Mouse (Mus musculus) layer of hippocampus, adult 18-20 months (tissue): ENCODE measurements at regions not wholly inside any gene's neighbourhood (a gene's known extent, or its start where the extent isn't known, plus 50 kb on each side); places are given as distances from the start of the nearest gene placed in this dataset.

ENCODE experiments used
- DNase-seq, 2 experiments: peaks; one replicate each; pipeline ENCODE4 v3.0.0; 2022; ENCODE audit warnings: low spot score in 2 of 2

DNA sequence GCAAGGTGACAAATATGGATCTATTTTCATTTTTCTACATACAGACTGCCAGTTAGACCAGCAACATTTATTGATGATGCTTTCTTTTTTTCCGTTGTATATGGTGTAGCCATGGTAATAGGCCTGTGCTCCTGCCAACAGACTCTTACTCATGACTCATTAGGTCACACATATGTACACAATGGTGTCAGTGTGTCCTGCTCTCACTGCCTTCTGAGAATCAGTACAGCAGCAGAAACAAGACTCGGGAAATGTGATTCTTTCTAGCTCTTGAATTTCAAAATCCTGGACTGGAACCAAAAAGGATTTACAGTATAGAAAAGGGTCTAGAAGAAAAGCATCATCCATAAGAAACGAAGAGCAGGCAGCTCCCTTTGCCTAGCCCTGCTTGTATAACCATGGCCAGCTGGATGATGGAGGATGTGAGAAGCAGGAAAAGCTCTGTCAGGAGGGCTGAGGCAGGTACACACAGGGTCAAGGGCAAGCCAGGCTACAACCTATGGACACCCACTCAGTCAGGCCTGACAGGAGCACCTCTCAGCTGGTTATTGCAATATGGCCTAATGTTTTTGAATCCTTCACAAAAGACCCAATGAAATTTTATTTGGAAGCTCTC is 132.2 kb downstream of the Tmem17 start:
- no peak for DNase-seq

DNA sequence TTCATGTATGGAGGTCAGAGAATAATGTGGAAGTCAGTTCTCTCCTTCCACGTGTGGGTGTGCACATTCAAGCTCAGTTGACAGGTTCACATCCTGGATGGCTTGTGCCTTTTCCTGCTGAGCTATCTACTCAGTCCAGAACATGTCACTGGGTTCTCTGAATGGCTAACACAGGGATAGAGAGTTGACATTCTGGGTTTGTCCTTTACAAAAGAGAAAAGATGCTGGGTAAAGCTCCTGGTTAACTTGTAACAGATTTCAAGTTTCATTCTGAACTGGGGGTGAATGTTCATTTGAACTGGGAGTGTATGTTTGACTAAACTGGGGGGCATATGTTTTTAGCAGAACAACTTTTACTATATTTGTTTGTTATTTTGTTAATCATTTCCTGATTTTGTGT is 133.0 kb downstream of the Tmem17 start:
- DNase-seq: no peak

DNA sequence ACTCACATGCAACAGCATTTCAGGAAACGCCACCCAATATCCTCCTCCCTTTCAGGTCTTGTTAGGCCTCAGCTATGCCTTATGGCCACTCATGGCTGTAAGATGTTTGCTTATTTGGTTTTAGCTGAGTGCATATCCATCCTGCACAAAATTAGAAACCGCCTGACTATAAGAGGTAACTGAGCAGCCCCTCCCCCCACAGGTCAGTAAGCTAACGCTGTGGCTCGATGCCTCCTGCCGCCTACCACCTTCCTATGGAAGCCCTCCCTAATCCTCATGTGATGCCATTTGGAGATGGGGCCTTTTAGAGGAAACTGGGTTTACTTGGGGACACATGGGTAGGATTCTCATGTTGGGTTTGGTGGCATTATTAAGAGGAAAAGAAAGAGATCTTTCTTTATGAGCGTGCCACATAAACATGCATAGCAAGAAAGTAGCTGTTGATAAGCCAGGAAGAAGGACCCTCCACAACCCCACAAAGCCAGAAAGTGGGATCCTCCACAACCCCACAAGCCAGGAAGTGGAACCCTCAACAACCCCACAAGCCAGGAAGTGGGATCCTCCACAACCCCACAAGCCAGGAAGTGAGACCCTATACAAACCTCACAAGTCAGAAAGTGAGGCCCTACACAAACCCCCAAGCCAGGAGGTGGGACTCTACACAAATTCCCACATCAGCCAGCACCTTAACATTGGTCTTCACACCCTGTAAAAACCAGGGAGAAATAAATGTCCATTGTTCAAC is 134.5 kb downstream of the Tmem17 start:
- no peak for DNase-seq

DNA sequence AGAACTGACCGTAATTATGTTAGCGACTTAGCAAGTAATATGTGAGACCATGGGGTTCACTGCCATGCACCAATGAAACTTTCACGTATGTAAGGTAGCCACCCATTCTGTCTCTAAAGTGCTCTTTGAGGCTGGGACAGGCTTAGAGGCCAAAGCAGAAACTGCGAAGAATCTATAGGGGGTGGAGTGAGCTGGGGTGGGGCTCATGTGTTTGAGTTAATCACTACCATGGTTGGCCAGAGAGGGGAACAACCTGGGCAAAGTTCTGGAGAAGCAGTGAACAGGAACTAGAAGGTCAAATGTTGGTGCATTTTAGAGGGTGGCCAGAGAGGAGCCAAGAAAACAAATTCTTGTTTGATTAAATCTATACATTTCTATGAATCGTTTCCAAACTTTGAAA is 136.4 kb downstream of the Tmem17 start:
- no peak for DNase-seq

DNA sequence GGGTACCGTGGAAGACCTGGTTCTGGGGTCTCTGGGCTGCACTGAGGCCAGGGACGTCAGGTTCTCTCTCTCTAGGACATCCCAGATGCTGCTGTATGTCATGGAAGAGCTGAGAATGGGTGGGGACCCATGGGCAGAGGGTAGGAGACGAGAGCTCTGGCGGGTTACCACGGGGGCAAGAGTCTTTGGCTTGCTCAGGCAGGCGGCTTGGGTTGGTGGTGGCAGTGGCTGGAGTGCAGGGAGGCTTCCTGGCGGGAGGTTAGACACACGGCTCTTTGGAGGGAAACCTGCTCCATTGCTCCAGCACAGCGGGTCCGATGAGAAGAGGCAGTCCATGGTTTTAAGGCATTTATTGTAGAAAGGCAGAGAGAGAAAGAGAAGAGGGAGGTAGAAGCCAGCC is 138.9 kb downstream of the Tmem17 start:
- DNase-seq: no peak

DNA sequence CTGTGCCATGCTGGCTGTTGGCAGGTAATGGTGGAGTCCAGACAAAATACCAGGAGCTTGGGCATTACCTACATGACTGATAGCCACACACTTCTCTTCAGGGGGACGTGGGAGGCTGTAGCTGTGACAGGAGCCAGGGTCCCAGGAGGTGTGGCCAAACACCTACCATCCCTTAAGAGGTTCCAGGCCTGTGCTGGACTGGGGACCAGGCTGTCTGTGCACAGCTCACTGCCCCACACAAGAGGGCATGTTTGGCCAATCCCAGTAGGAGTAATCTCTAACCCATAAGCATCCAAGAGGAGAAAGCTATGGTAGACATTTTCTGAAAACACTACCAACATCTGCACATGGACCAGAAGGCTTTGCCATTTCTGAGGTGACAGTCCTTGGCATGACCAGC is 139.4 kb downstream of the Tmem17 start:
- no peak for DNase-seq

DNA sequence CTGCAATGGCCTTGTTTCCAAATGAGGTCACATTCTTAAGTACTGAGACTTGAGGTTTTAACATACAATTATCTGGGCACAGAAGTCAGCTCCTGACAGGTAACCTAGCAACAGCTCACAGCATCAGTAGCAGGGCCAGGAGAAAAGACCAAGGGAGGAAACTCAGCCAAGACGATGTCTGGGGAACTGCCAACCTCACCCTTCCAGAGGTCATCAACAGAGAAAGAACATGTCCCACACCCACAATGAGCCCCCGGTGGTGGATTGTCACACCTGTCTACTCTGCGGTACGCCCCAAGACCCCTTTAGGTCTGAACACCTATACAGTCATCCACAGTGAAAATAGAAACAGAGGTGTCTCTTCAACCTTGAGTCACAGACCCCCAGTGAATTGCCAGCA is 140.0 kb downstream of the Tmem17 start:
- DNase-seq: no peak

DNA sequence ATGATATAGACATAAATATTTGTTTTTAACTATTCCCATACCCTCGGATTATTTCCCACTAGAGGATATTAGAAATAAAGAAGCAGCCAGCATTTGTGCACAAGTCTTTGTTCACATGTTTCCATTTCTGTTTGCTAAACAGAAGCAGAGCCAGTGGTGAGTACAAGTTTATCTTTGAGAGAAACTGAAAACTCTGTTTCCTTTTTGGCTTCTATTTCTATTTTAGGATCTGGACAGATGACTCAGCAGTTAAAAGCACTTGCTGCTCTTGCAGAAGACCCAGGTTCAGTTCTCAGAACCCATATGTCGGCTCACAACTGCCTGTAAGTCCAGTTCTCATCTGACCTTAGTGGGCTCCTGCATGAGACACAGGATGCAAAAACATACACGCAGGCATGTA is 141.0 kb downstream of the Tmem17 start:
- DNase-seq: no peak

DNA sequence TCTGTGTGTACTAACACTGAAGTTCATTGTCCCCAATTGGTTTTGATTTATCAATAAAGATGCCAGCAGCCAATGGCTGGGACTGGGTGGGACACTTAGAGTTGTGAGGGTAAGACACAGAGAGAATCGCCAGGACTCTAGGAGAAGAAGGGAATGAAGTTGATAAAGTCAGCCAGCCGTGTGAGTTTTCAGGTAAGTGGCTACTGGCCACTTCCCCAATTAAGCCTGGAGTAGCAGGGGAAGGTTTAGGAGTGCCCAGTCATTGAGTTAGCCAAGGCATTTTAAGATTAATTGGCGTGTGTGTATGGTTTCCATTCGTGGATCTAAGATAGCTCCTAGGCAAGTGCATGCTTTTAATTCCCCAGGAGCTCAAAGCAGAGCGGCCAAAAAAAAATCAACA is 141.5 kb downstream of the Tmem17 start:
- DNase-seq: no peak

DNA sequence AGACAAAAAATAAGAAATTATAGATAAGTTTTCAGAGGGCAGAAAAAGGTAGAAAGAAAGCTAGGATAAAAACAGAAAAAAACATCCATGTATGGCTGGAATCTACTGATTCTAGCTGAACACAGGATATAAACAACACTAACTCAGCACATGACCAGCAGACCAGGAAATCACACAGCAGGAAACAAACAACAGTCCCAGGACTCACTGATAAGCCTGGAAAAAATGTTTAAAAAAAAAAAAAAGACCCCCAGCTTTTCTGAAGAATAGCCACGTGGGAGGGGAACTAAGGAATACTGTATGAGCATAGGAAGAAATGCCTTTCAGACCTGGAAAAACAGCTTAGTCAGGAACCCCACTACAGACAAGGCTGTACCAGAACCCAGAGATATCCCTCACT is 145.7 kb downstream of the Tmem17 start:
- no peak for DNase-seq

DNA sequence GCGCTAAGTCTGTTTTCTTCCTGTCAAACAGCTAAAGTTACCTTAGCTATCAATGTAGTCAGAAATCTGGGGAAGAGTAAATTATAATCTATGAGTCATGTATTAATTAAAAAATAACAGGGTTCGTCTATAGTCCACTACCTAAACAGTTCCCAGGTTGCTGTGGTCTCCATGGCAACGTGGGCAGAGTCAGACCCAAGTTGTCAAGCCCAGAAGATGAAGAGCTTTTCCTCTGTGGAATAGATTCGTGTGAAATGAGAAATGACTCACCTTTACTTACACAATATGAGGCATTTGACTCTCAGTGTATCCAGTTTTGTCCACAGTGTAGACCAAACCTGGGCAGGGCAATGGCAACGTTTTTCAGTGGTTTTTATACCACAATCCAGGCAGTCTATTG is 149.2 kb downstream of the Tmem17 start:
- DNase-seq: no peak

DNA sequence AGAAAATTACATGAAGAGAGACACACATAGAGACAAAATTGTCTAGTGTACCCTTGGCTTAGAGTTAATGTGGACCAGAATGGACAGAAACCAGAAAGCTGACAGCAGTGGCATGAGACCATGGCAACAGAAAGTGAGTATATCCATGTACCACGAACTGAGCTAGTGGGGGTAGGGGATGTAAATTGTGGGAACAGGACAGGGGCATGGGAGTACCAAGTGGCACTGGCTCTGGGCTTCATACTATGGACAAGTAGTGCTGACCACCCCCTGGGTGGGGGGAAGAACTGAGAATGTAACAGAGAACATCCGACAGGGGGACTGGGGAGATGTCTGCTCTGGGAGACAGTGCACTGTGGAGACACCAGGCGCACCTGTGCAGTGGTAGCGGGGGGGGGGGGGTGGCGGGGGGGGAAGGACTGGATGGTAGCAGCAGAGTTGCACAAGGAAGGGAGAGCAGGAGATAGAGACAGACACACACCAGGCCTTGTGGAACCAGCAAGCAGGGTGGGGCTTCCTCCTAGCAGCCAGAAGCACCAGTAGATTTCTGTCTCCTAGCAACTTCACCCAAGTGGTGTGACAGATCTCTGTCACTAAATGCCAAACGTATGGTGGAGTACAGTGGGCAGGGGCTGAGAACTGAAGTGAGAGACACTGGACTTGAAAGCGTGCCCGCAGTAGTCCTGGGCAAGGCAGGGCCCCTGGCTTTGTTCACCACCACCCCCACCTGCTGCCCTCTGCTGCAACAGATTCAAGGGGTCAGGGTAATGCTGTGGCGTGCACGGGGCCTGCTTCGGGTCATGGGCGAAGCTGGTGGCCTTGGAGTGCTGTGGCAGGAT is 150.0 kb downstream of the Tmem17 start:
- peak; percentile 32 to 51 for DNase-seq

DNA sequence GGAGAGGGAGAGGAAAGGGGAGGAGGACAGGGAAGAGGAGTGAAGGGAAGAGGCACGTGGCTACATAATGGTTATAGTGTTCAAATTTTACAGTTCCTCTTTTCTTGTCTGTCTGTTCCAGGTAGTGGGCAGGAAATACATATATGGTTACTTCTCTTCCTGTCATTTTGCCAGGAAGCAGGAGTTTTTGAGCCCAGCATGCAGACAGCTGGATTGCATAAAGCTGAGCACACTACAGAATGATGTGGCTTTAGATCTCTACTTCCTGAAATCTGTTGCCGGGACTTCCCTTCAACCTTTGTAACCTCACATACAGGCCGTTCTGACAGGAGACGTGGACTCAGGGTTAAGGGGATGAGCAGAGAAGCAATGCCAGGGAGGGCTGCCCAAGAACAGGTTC is 154.1 kb downstream of the Tmem17 start:
- no peak for DNase-seq

DNA sequence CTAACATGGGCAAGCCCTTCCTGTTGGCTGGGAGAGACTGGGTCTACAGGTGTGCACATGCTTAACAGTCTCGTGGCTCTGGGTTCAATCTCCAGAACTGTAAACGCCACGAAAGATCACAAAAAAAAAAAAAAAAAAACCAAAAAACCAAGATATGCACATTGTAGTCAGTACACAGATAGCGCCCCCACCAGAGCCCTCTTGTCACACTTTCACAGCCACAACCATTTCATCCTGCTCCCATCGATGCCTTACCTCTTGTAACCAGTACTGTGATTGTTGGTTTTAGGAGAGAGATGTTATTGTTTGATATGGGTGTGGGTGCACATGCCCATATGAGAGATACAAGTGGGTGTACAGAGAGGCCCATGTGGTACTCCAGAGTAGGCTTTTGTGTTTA is 154.5 kb downstream of the Tmem17 start:
- no peak for DNase-seq

DNA sequence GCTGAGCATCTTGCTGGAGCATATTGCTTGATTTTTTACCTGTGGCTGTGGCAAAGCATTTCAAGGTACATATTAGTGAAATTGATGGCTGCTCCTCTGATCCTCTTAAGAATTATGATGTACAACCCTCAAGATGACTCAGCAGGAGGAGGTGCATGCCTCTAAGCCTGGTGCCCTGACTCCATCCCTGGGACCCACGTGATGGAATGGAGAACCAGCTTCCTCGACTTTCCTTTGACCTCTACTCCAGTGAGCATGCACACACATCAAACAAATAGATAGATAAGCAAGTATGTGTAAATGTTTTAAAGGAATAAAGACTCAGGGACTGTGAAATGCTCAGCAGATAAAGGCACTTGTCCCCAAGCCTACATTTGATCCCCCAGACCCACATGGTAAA is 156.3 kb downstream of the Tmem17 start:
- DNase-seq: no peak

DNA sequence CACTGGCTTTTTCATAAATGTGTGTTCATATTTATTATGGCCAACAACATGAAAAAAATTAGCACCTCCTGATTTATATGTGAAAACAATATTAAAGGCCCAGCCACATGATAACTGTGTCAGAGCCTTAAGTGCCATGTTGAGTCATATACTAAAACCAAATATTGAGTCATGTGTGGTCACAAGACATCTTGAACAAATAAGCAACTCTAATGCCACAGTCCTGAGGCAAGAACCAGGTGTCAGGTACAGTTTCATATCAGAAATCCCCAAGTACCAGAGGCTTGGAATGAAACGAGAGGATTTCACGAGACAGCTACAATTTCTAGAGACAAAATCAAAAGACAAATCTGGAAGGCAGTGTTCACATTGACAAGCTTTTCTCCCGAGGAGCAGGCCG is 157.4 kb downstream of the Tmem17 start:
- DNase-seq: no peak

DNA sequence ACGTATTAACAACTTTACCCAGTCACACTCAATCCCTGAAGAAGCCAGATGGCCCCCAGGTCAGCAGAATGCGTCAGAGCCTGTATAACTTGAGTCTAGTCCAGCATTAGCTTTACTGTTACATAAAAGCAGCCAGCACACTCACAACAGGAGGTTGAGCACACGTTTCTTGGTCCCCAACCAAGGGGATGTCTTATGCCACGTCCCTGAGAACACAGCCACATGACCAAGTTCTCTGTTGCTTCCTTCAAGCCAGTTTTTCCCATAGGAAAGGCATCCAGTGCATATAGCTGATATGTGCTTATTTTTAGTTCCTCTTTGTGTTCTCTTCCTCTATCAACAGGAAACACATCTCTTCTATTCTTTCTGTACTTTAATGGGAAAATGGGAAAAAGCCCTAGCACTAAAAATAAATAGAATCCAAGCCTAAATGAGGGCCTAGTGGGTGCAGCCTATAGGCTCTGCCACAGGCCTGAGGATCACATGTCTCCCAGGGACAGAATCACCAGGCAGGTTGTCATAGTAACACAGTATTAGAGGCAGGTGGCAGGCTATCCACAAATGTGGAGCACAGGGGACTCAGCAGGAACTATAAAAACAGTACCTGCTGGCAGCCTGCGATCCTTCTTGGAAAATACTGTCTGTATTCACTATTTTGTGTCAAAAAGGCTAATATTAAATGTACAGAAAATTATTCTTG is 160.1 kb downstream of the Tmem17 start:
- peak; percentile 55 to 74 for DNase-seq

DNA sequence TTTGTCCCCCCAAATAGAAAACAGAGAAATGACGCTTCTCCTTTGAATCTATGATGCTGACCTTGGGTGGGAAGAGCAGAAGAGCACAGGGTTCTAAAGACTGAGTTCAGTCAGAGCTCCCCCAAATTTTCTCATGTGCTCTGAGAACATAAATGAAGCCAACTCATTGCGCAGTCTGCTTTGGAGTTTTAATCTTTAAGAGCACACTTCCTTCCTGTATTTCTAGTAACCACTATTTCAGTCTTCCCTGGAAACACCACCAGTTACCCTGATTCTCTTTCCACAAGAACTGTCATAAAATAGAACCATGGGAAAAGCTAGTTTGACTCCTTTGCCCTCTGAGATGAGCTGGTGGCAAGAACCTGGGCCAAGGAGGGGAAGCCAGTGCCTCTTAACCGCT is 163.2 kb downstream of the Tmem17 start:
- DNase-seq: no peak

DNA sequence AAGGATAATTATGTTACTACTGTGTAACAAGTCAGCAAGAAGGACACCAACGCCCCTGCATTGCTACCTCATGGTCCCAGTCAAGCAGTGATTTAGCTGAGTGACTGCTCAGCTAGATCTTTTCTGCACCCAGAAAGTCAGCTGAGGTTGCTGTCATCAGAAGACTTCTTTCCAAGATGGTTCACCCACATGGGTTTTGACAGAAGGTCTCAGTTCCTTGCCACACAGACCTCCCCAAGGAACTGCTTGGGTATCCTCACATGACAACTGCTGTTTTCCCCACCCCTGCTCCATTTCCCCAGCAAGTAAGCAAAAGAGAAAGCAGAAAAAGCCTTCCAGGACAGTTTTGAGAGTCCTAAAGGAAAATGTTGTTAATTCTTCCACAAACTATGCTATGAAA is 163.9 kb downstream of the Tmem17 start:
- no peak for DNase-seq

DNA sequence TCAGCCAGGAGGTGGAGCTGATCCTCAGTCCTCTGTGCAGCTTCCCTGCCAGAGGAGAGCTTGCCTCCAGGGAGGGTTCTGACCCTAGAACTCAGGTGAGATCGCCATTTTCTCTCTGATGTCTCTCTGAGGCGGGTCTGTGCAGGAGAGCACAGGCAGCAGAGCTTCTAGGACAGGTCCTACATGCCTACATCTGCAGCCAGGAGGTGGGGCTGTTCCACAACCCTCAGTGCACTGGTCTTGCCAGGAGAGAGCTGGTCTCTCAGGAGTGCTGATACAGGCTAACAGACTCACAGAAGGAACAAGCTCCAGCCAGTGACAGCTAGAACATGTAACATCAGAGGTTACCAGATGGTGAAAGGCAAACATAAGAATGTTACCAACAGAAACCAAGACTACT is 165.4 kb downstream of the Tmem17 start:
- no peak for DNase-seq

DNA sequence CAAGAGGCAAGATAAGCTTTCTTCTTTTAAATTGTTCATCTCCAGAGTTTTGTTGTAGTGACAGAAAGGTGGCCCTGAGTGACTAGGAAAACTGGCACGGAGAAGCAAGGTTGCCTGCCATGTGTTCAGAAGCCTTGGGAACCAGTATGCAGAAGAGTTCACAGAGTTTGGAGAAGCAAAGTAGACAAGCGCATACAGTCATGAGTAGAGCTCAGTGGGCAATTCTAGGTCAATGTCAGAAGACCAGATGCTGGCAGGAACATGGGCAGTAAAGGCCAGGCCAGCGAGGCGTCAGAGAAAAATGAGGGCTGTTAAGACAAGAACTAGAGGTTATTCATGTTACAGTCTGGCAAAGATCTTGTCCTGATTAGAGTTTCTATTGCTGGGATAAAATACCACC is 172.7 kb downstream of the Tmem17 start:
- no peak for DNase-seq

DNA sequence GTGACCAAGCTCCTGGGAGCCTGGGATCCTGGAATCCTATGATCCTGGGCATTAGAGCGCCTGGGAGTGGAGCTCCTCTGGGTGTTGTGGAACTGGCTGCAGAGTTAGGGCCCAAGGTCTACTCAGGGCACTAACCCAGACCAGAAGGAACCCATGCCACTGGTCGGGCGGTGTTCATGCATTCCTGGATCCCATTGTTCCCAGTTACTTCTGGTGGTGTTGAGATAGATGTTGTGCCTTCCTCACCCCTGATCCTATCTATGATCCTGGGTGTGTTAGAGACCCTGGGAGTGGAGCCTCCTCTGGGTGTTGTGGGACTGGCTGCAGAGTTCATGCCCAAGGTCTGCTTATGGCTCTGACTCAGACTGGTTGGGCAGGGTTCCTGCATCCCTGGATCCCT is 169.9 kb downstream of the B3gnt2 start:
- no peak for DNase-seq
